Mouse (Mus musculus): Measurements from ENCODE around the gene Surf1.

Surf1 gene

DNA sequence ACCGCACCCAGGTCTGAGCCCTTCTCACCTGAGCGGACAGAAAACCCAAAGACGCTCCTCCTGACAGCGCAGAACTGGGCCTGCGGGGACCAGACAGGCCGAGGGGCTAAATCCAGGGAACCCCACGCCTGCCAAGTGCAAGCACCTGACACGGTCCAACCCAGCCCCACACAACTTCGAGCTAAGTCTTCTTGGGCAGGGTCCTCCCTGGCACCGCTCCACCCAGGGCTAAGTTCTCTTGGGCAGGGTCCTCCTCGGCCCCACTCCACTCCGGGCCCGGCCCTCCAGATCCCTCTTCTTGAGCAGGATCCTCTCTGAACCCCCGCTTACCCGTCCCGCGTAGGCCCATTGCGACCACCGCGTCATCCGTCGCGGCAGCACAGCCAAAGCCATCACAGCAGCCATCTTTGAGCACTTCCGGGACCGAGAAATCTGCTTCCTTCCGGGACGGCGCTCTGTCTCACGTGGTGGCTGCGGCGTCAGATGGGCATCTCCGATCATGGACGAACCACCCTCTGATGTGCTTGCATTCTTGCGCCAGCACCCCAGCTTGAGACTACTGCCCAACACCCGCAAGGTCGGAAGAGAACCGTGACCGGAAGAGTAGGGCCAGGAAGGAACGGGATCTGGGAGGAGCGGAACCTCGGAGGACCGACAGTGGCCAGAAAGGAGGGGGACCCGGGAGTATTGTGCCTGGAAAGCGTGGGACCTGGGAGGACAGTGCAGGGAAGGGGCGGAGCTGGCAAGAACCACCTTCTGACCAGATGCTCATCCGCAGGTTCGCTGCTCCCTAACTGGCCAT lies at the start of gene Surf1, which contains the start of gene Surf2:
Gene Surf1, minus strand, starts transcription at position 604 of the 802 bp plus-strand sequence.
Gene Surf2, plus strand, starts transcription at position 441 of the 802 bp plus-strand sequence.
- peak; percentile 86 for DNase-seq

GRCm38 (mm10) chr2:26964724-26965370 lies 48.5 kb upstream of the Surf1 start:
- no peak for DNase-seq

DNA sequence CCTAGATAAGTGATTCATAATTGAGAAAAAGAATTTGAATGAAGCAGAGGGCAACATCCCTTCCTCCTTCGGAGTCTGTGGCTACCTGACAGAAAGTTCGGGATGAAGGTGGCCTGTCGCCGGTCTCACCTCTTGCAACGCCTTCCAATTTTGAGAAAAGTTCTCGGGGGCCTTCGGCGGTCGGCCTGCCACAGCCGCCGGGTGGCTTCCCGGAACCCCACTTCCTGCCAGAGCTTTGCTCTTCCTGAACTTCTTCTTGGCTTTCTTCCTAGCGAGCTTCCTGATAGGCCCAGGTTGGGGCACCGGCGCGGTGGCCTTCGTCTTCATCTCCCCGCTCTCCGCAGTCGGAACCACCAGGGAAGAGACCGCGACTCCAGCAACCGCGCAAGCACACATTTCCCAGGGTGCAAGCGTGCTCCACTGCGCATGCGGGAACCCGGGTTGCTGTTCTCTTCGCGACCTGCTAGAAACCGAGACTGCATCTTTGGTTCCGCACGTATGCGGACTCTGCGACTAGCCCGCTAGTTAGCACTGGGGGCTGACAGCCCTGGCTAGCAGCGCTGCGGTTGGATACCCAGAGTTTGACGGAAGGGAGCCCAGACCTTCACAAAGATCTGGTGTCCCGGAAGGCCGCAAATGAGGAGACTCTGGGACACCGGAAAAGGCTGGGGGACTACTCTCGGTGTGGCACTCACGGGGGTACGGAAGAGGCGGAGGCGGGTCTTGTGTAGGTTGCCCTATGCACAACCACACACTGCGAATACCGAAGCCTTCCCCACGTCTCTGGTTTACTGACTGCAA lies 47.8 kb upstream of the Surf1 start, which contains the start of gene Rexo4:
Gene Rexo4, minus strand, starts transcription at position 464 of the 801 bp plus-strand sequence.
- peak; percentile 94 for DNase-seq

DNA sequence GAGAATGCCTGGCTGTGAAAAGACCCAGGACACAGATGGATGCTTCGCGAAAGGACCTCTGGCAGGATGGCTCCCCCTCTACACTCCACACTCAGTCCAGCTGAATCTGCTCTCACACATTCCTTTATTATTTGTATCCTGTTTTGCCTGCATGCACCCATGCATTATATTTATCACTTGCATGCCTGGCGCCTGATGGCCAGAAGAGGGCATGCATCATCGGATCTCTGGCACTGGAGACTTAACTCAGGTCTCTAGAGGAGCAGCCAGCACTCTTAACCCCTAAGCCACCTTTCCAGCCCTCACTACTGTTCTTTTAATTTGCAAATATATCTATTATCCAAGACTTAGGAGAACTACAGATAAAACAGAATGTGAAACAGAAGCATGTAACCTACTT lies 44.4 kb upstream of the Surf1 start:
- DNase-seq: peak; percentile 39

GRCm38 (mm10) chr2:26957488-26957859 lies 41.1 kb upstream of the Surf1 start:
- DNase-seq: peak; percentile 21

DNA sequence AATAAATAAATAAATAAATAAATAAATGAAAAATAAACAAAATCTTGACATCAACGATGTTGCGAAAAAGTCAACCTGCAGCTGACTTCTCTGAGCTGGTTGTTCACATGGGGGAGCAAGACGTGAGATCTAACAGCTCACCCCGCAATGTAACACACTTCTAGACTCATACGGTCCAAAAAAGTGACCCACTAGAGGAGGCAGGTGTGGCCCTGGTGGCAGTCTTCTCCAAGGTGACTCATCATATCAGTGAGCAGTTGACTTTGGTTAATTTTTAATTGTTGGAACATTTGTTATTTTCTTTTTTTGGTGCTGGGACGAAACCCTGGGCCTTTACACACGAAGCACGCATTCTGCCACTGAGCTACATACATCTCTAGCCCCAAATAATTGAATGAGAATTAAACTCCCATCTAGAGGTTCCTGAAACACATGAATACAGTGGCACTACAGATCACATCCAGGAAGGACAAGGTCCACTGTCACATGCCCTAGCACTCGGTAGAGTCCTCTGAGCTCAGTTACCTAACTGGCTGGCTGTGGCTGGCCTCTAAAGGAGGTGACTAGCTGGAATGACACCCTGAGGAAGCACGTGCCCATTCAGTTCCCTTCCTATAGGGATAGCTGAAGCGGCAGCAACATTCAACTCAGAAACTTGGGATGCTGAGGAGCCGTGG lies 40.6 kb upstream of the Surf1 start:
- DNase-seq: peak; percentile 12

DNA sequence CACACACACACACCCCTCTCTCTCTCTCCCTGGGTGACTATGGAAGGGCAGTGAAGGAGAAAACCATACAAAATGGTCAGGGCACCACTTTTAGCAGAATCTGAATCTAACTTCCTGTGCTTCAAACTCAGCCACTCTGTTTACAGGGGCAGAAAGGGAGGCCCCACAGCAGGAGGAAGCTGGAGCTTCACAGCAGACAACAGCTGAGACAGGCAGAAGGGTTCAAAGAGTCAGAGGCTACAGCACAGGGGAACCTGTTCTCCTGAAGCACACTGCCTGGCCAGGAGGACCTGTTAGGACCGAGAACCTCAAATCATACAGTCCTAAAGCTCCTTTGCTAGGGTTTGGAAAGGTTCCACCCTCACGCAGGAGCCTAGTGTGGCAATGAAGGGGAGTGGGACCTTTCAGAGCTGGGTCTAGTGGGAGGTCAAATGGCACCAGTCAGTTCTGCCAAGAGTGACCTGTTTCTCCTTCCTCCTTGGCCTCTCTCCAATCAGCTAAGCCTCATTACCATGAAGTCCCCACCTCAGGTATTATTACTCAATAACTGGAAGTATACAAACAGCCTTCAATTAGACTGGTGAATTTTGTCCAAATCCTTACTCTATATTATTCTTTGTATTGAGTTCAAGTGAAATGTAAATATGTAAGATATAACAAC lies 38.5 kb upstream of the Surf1 start:
- no peak for DNase-seq

GRCm38 (mm10) chr2:26952866-26953265 lies 36.5 kb upstream of the Surf1 start:
- no peak for DNase-seq

DNA sequence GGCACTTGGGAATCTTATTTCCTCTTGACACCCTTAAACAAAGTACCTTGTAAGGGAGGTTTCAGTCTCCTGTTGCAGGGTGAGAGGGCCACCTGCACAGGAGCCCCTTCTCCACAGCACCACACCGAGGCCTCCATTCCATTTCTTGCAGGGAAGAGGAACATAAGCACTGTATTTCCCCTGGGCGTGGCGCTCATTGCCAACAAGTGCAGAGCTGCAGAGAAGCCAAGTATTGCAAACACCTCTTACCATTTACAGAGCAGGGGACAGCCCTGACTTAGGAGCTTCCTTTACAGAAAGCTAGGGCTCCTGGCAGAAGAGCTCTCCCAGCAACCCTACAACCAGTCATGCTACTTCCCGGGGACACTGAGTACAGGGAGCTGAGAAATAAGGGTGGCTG lies 35.9 kb upstream of the Surf1 start:
- DNase-seq: no peak

DNA sequence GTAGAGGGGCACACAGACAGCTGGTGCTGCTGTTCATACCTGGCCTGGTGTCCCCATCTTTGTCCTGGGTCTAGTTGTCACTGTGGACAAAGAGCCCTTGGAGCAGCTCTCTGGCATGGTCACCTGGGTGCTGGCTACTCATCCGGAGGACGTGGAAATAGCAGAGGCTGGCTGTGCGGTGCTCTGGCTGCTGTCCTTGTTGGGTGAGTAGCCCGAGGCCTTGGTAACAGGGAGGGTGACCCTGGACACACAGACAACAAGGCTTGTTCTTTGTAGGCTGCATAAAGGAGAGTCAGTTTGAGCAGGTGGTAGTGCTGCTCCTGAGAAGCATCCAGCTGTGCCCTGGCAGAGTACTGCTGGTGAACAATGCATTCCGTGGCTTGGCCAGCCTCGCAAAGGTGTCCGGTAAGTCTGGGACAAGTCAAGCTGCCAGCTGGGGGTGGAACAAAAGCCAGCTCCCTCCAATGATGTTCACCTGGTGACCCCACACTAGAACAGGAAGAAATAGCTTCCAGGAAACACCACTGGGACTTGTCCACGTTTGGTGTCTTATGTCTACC lies 35.1 kb upstream of the Surf1 start:
- DNase-seq: no peak

GRCm38 (mm10) chr2:26950411-26950810 lies 34.1 kb upstream of the Surf1 start:
- DNase-seq: no peak

GRCm38 (mm10) chr2:26943253-26943652 lies 26.9 kb upstream of the Surf1 start:
- no peak for DNase-seq

DNA sequence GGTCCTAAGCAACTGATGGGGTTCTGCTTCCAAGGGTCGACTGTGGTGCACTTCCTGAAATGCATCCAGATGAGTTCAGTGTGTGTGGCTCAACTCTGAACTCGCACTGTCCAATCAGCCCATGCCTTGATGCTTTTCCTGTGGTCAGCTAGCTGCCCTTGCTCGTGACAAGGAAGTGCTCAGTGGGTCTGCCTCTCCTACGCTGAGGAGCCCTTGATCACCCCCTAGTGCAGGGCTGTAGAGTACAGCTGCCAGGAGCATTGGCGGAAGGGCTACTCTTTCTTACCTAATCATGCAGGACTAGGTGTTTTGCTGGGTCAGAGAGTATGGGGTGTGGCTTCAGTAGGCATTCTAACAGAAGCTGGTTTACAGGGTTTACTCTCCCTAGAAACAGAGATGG lies 25.2 kb upstream of the Surf1 start:
- no peak for DNase-seq

- no peak for DNase-seq
These were observed 20.1 kb upstream of the Surf1 start for GRCm38 (mm10) chr2:26936425-26936824.

GRCm38 (mm10) chr2:26935286-26935685 lies 19.0 kb upstream of the Surf1 start:
- no peak for DNase-seq

- peak; percentile 98 for DNase-seq
These were observed 17.1 kb upstream of the Surf1 start, which contains the start of the genes Surf4 and Stkld1 for GRCm38 (mm10) chr2:26933304-26934055. Gene Surf4 (minus strand): TSS chr2:26933928. Gene Stkld1 (plus strand): TSS chr2:26934047.

DNA sequence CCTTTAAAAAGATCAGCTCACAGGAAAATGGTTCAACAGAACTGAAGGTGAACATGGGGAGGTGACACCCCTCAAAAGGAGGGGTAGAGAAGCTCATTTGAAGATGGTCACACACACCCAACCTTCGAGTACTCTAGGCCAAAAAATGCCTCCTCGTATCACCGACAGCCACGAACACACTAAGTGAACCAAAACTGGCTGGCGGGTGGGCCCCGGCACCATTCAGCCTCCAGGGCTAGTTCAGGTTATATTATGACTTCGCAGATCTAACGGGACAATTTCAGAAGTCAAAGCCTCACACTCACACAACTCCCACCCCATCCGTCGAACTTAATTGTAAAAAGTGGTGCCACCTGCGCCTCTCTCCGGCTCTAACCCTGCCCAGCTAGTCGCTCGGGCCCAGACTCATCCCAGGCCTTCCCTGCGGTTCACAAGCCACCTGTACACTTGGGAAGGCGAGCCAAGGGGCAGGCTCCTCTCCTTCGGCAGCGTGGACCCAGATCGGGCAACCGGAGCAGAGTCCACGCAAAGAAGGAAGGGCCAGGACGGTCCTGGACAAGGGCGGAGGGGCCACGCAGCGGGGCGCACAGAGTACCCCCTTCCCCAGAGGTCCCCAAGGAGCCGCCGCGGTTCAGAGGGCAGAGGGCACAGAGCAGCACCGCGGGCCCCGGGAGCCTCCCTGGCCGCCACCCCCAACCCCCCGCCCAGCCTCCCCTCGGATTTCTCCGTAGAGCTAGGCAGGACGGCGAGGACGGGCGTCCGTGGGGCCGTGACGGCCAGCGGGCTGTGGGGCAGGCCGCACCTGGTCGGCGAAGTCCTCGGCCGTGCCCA lies 16.4 kb upstream of the Surf1 start:
- peak; percentile 69 for DNase-seq

- peak; percentile 74 for DNase-seq
These were observed 14.1 kb upstream of the Surf1 start for GRCm38 (mm10) chr2:26930390-26930789.

DNA sequence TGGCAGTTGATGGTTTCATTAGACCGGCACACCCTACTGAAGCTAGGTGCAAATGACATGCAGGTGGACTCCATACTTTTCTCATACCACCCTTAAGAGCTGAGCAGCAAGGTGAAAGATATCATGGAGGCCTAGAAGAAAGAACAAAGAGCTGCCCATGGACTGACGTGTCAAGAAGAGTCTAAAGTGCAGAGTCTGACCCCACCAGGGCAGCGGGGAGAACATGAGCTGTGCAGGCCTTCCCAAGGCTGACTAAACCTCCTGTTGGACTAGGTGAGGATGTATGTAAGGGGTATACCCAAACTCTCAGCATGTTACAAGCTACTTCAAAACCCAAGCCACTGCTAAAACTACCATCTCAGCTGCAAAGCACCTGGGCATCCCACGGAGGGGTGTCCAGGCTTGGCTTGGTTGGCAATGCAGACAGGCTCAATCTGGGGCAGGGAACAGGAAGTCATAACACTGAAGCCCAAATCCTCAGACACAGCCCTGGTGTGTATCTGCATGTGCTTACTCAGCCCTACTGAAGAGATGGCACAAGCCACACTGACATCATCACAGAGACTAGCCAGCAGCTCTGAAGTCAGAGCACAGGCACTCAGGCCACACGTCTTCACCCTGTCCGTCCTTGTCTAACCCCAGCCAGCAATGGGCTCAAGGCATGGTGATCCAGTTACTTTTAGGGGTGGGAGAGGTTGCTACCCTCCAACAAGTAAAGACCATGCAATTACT lies 11.6 kb upstream of the Surf1 start:
- DNase-seq: no peak

All from kidney, postnatal 14 days (tissue).